Mouse (Mus musculus) cerebellum, postnatal 4 days (tissue): ENCODE measurements around the gene Lcn12.

Experiments
- DNase-seq, 2 experiments: peaks; one replicate each; pipeline ENCODE4 v3.0.0; 2022; ENCODE audit warnings: low spot score in 2 of 2, mixed read lengths in 1 of 2

The Lcn12 gene

GRCm38 (mm10) chr2:25493476-25493961, at the start of gene Lcn12:
Gene Lcn12 (minus strand): TSS chr2:25493911.
- no peak for DNase-seq

- no peak for DNase-seq
These were observed 48.1 kb upstream of the Lcn12 start for GRCm38 (mm10) chr2:25541644-25542367.

GRCm38 (mm10) chr2:25540541-25540948, 46.8 kb upstream of the Lcn12 start:
- no peak for DNase-seq

GRCm38 (mm10) chr2:25536531-25536930, 42.8 kb upstream of the Lcn12 start:
- DNase-seq: no peak

GRCm38 (mm10) chr2:25534866-25535182, 41.1 kb upstream of the Lcn12 start:
- no peak for DNase-seq

GRCm38 (mm10) chr2:25534178-25534865, 40.6 kb upstream of the Lcn12 start:
- peak in 1 of 2 experiments; percentile 32 for DNase-seq

- no peak for DNase-seq
These were observed 40.0 kb upstream of the Lcn12 start for GRCm38 (mm10) chr2:25533707-25534106.

- DNase-seq: no peak
These were observed 33.0 kb upstream of the Lcn12 start for GRCm38 (mm10) chr2:25526510-25527302.

- DNase-seq: no peak
These were observed 16.2 kb upstream of the Lcn12 start for GRCm38 (mm10) chr2:25509912-25510311.

- no peak for DNase-seq
These were observed 13.3 kb upstream of the Lcn12 start for GRCm38 (mm10) chr2:25506964-25507363.

- DNase-seq: no peak
These were observed 12.1 kb upstream of the Lcn12 start for GRCm38 (mm10) chr2:25505860-25506259.

GRCm38 (mm10) chr2:25505000-25505399, 11.3 kb upstream of the Lcn12 start:
- DNase-seq: no peak

- DNase-seq: no peak
These were observed 10.8 kb upstream of the Lcn12 start for GRCm38 (mm10) chr2:25504538-25504937.

GRCm38 (mm10) chr2:25502726-25503125, 9.0 kb upstream of the Lcn12 start:
- no peak for DNase-seq

- DNase-seq: no peak
These were observed 8.1 kb upstream of the Lcn12 start, which contains the start of gene C8g for GRCm38 (mm10) chr2:25501593-25502486. Gene C8g (minus strand): TSS chr2:25501719.

- DNase-seq: peak; percentile 46 to 73
These were observed 7.1 kb upstream of the Lcn12 start, which contains the start of gene Fbxw5 for GRCm38 (mm10) chr2:25500576-25501405. Gene Fbxw5 (plus strand): TSS chr2:25500750.

- no peak for DNase-seq
These were observed 6.4 kb upstream of the Lcn12 start for GRCm38 (mm10) chr2:25500071-25500575.

GRCm38 (mm10) chr2:25498622-25499478, 5.1 kb upstream of the Lcn12 start:
- DNase-seq: no peak
